Mouse (Mus musculus) left cerebral cortex, postnatal 14 days (tissue): ENCODE measurements at regions not wholly inside any gene's neighbourhood (a gene's known extent, or its start where the extent isn't known, plus 50 kb on each side); places are given as distances from the start of the nearest gene placed in this dataset.
A peak's percentile ranks its signal among the peaks of the same experiment; 100 is the strongest.

Source experiments
- DNase-seq, 2 experiments: peaks; one replicate each; pipeline ENCODE4 v3.0.0; 2021 to 2022; ENCODE audit warnings: low spot score in 2 of 2, mixed read lengths in 1 of 2
- intact Hi-C: fragments of 180-260 bp; cut with DNase I; formaldehyde crosslinking; loops from one replicate; pipeline ENCODE4 v1.15.1; 2025

GRCm38 (mm10) chr11:110588280-110588679, 189.4 kb downstream of the Map2k6 start:
- intact Hi-C loops, result no loop called here
- no peak for DNase-seq

- intact Hi-C loops, result no loop called here
- peak in 1 of 2 experiments; percentile 5 for DNase-seq
Observed at GRCm38 (mm10) chr11:110595266-110595862, 196.4 kb downstream of the Map2k6 start.

GRCm38 (mm10) chr11:110605041-110605882, 206.3 kb downstream of the Map2k6 start:
- no peak for DNase-seq
- intact Hi-C loops, result no loop called here

- intact Hi-C loops, result no loop called here
- no peak for DNase-seq
Observed at GRCm38 (mm10) chr11:110609276-110609675, 210.4 kb downstream of the Map2k6 start.

- DNase-seq, result no peak
- intact Hi-C loops, result no loop called here
Observed at GRCm38 (mm10) chr11:110610831-110611230, 211.9 kb downstream of the Map2k6 start.

- DNase-seq, result no peak
- intact Hi-C loops, result no loop called here
Observed at GRCm38 (mm10) chr11:110632001-110632400, 233.1 kb downstream of the Map2k6 start.

GRCm38 (mm10) chr11:110633351-110633750, 234.4 kb downstream of the Map2k6 start:
- intact Hi-C loops, result no loop called here

GRCm38 (mm10) chr11:110642485-110642884, 243.6 kb downstream of the Map2k6 start:
- intact Hi-C loops, result no loop called here
- DNase-seq, result no peak

More at GRCm38 (mm10) chr11:110633351-110633750, 234.4 kb downstream of the Map2k6 start:
- DNase-seq, result no peak

- intact Hi-C loops, result no loop called here
- no peak for DNase-seq
Observed at GRCm38 (mm10) chr11:110649575-110650210, 250.8 kb downstream of the Map2k6 start.

- intact Hi-C loops, result no loop called here
- no peak for DNase-seq
Observed at GRCm38 (mm10) chr11:110652068-110652467, 253.1 kb downstream of the Map2k6 start.

GRCm38 (mm10) chr11:110656524-110657156, 257.7 kb downstream of the Map2k6 start:
- DNase-seq, result no peak
- intact Hi-C loops, result no loop called here

GRCm38 (mm10) chr11:110657854-110658253, 258.9 kb downstream of the Map2k6 start:
- DNase-seq, result no peak
- intact Hi-C loops, result no loop called here

- intact Hi-C loops, result no loop called here
- DNase-seq, result no peak
Observed at GRCm38 (mm10) chr11:110670626-110671508, 271.9 kb downstream of the Map2k6 start.

- DNase-seq, result no peak
- intact Hi-C loops, result no loop called here
Observed at GRCm38 (mm10) chr11:110672941-110673340, 274.0 kb downstream of the Map2k6 start.

GRCm38 (mm10) chr11:110692824-110693223, 275.0 kb upstream of the Kcnj16 start:
- intact Hi-C loops, result no loop called here

GRCm38 (mm10) chr11:110697067-110697466, 270.8 kb upstream of the Kcnj16 start:
- no peak for DNase-seq
- intact Hi-C loops, result no loop called here

More at GRCm38 (mm10) chr11:110692824-110693223, 275.0 kb upstream of the Kcnj16 start:
- no peak for DNase-seq

GRCm38 (mm10) chr11:110698342-110698741, 269.5 kb upstream of the Kcnj16 start:
- DNase-seq, result no peak
- intact Hi-C loops, result no loop called here

GRCm38 (mm10) chr11:110700976-110701375, 266.9 kb upstream of the Kcnj16 start:
- intact Hi-C loops, result no loop called here
- no peak for DNase-seq

- intact Hi-C loops, result no loop called here
- DNase-seq, result no peak
Observed at GRCm38 (mm10) chr11:110702119-110702518, 265.7 kb upstream of the Kcnj16 start.
